Mouse (Mus musculus): ENCODE results near the gene Gm9936.

DNA sequence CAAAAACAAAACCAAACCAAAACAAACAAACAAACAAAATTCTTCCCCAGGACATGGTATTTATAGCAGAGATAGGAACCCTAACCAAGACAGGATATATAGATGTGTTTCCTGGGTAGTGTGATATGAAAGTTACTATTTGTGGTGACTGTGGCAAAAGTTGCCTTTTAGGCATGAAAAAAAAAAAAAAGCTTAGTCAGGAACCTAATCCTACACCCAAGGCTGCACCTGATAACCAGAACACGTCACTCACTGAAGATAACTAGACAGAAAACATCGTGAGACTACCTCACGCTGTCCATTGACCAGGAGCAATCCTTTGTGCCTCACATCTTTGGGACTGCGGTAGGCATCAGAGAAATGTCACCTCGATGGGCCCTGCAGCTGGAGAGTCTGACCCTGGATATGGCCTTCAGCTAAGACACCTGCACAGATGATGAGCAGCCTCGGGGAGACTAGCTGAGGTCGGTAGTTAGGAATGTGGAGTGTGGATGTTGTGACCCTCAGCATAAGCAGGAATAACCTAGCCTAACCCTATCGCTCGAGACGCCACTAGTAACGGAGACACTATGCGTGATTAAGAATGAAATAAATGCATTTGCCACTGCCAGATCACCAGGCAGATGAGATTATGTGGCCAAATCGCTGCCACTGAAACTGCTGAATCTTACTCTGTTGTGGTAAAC, 38.3 kb upstream of the Gm9936 start, which contains the start of gene Oasl2:
- TF ChIP-seq CTCF (IDR thresholded peaks at IDR 0.05; ENCODE audit: insufficient read depth, low read length) (no peak), POLR2A (IDR thresholded peaks at IDR 0.05; ENCODE audit: borderline replicate concordance, extremely low read depth, low read depth, low read length) (no peak)

All from lung, adult 2 months (tissue).